Mouse (Mus musculus): Measurements from ENCODE around the gene Nos1ap. TPM values are rescaled to one million over a fixed set of nuclear protein-coding genes. Genes with fewer than 3 reads are reported as not detected.

Nos1ap gene
- polyA plus RNA-seq, 1 experiment from 2014 or later, result 7.7 TPM

- Histone ChIP-seq H3K4me3 (ENCODE audit: low read depth, low read length) (no peak overlapping the region), H3K9me3 (ENCODE audit: control insufficient read depth, low read length) (no peaks in the 10 kb centered on the region), H3K9ac (ENCODE audit: low read depth, low read length) (no peak overlapping the region), H3K27ac (replicated peaks; ENCODE audit: low read depth, low read length) (no peak overlapping the region), H3K4me2 (ENCODE audit: low read depth, low read length) (no peak overlapping the region), H3K36me3 (ENCODE audit: control insufficient read depth, insufficient read depth, low read length) (no peaks in the 10 kb centered on the region), H3K4me1 (ENCODE audit: control insufficient read depth, insufficient read depth, low read length) (no peaks in the 10 kb centered on the region), H3K27me3 (replicated peaks; ENCODE audit: control insufficient read depth, insufficient read depth, low read length) (no peaks in the 10 kb centered on the region)
- no peak for DNase-seq (ENCODE audit: low spot score)
- WGBS, result 81% methylated on average over 2 of the region's 2 CpGs
- no peak for ATAC-seq (ENCODE audit: low read depth)
Measured at GRCm38 (mm10) chr1:170373750-170374149, 215.9 kb downstream of the Nos1ap start.

- no peak for ATAC-seq (ENCODE audit: low read depth)
- H3K27ac ChIP-seq (replicated peaks; ENCODE audit: low read depth, low read length), result no peak overlapping the region
- no peaks in the 10 kb centered on the region for H3K36me3 ChIP-seq (ENCODE audit: control insufficient read depth, insufficient read depth, low read length)
- no peaks in the 10 kb centered on the region for H3K27me3 ChIP-seq (replicated peaks; ENCODE audit: control insufficient read depth, insufficient read depth, low read length)
- H3K4me1 ChIP-seq (ENCODE audit: control insufficient read depth, insufficient read depth, low read length), result no peaks in the 10 kb centered on the region
- no peak for DNase-seq (ENCODE audit: low spot score)
- 74% methylated on average over 4 of the region's 4 CpGs for WGBS
- H3K4me2 ChIP-seq (ENCODE audit: low read depth, low read length), result no peak overlapping the region
- no peaks in the 10 kb centered on the region for H3K9me3 ChIP-seq (ENCODE audit: control insufficient read depth, low read length)
- H3K4me3 ChIP-seq (ENCODE audit: low read depth, low read length), result no peak overlapping the region
- no peak overlapping the region for H3K9ac ChIP-seq (ENCODE audit: low read depth, low read length)
Measured at GRCm38 (mm10) chr1:170371191-170371792, 218.4 kb downstream of the Nos1ap start.

GRCm38 (mm10) chr1:170368864-170369263, 220.8 kb downstream of the Nos1ap start:
- Histone ChIP-seq H3K4me1 (ENCODE audit: control insufficient read depth, insufficient read depth, low read length) (no peaks in the 10 kb centered on the region), H3K4me2 (ENCODE audit: low read depth, low read length) (no peak overlapping the region), H3K9ac (ENCODE audit: low read depth, low read length) (no peak overlapping the region), H3K9me3 (ENCODE audit: control insufficient read depth, low read length) (no peaks in the 10 kb centered on the region), H3K27ac (replicated peaks; ENCODE audit: low read depth, low read length) (no peak overlapping the region), H3K27me3 (replicated peaks; ENCODE audit: control insufficient read depth, insufficient read depth, low read length) (no peaks in the 10 kb centered on the region), H3K36me3 (ENCODE audit: control insufficient read depth, insufficient read depth, low read length) (no peaks in the 10 kb centered on the region), H3K4me3 (ENCODE audit: low read depth, low read length) (no peak overlapping the region)
- DNase-seq (ENCODE audit: low spot score), result no peak
- no peak for ATAC-seq (ENCODE audit: low read depth)
- 81% methylated on average over 7 of the region's 7 CpGs for WGBS

- WGBS, result 67% methylated on average over 7 of the region's 7 CpGs
- Histone ChIP-seq H3K36me3 (ENCODE audit: control insufficient read depth, insufficient read depth, low read length) (no peaks in the 10 kb centered on the region), H3K9me3 (ENCODE audit: control insufficient read depth, low read length) (no peaks in the 10 kb centered on the region), H3K4me2 (ENCODE audit: low read depth, low read length) (no peak overlapping the region), H3K9ac (ENCODE audit: low read depth, low read length) (no peak overlapping the region), H3K4me1 (ENCODE audit: control insufficient read depth, insufficient read depth, low read length) (no peaks in the 10 kb centered on the region), H3K27ac (replicated peaks; ENCODE audit: low read depth, low read length) (no peak overlapping the region), H3K4me3 (ENCODE audit: low read depth, low read length) (no peak overlapping the region), H3K27me3 (replicated peaks; ENCODE audit: control insufficient read depth, insufficient read depth, low read length) (no peaks in the 10 kb centered on the region)
- no peak for ATAC-seq (ENCODE audit: low read depth)
- peak; percentile 28 for DNase-seq (ENCODE audit: low spot score)
Measured at GRCm38 (mm10) chr1:170366981-170367700, 222.5 kb downstream of the Nos1ap start.

GRCm38 (mm10) chr1:170363746-170364145, 225.9 kb downstream of the Nos1ap start:
- ATAC-seq (ENCODE audit: low read depth) (no peak), DNase-seq (ENCODE audit: low spot score) (no peak)
- H3K27ac ChIP-seq (replicated peaks; ENCODE audit: low read depth, low read length), result no peak overlapping the region
- H3K4me2 ChIP-seq (ENCODE audit: low read depth, low read length), result no peak overlapping the region
- H3K9me3 ChIP-seq (ENCODE audit: control insufficient read depth, low read length), result no peaks in the 10 kb centered on the region
- peaks cover 3% of the 10 kb centered on the region; the same call in 1 of the 2 replicates for H3K4me1 ChIP-seq (ENCODE audit: control insufficient read depth, insufficient read depth, low read length)
- no peak overlapping the region for H3K4me3 ChIP-seq (ENCODE audit: low read depth, low read length)
- WGBS, result 79% methylated on average over 3 of the region's 3 CpGs
- no peak overlapping the region for H3K9ac ChIP-seq (ENCODE audit: low read depth, low read length)
- no peaks in the 10 kb centered on the region for H3K27me3 ChIP-seq (replicated peaks; ENCODE audit: control insufficient read depth, insufficient read depth, low read length)
- no peaks in the 10 kb centered on the region for H3K36me3 ChIP-seq (ENCODE audit: control insufficient read depth, insufficient read depth, low read length)

- DNase-seq (ENCODE audit: low spot score) (no peak), ATAC-seq (ENCODE audit: low read depth) (no peak)
- WGBS, result 46% methylated on average over 8 of the region's 10 CpGs
- Histone ChIP-seq H3K4me2 (ENCODE audit: low read depth, low read length) (no peak overlapping the region), H3K9me3 (ENCODE audit: control insufficient read depth, low read length) (no peaks in the 10 kb centered on the region), H3K9ac (ENCODE audit: low read depth, low read length) (no peak overlapping the region), H3K27me3 (replicated peaks; ENCODE audit: control insufficient read depth, insufficient read depth, low read length) (no peaks in the 10 kb centered on the region), H3K27ac (replicated peaks; ENCODE audit: low read depth, low read length) (no peak overlapping the region), H3K4me1 (ENCODE audit: control insufficient read depth, insufficient read depth, low read length) (peaks cover 3% of the 10 kb centered on the region; the same call in 1 of the 2 replicates), H3K4me3 (ENCODE audit: low read depth, low read length) (no peak overlapping the region), H3K36me3 (ENCODE audit: control insufficient read depth, insufficient read depth, low read length) (no peaks in the 10 kb centered on the region)
Measured at GRCm38 (mm10) chr1:170360183-170360915, 229.3 kb downstream of the Nos1ap start.

- Histone ChIP-seq H3K4me3 (ENCODE audit: low read depth, low read length) (no peak overlapping the region), H3K9ac (ENCODE audit: low read depth, low read length) (no peak overlapping the region), H3K4me1 (ENCODE audit: control insufficient read depth, insufficient read depth, low read length) (no peaks in the 10 kb centered on the region), H3K27me3 (replicated peaks; ENCODE audit: control insufficient read depth, insufficient read depth, low read length) (no peaks in the 10 kb centered on the region), H3K9me3 (ENCODE audit: control insufficient read depth, low read length) (no peaks in the 10 kb centered on the region), H3K4me2 (ENCODE audit: low read depth, low read length) (no peak overlapping the region), H3K27ac (replicated peaks; ENCODE audit: low read depth, low read length) (no peak overlapping the region), H3K36me3 (ENCODE audit: control insufficient read depth, insufficient read depth, low read length) (no peaks in the 10 kb centered on the region)
- DNase-seq (ENCODE audit: low spot score), result no peak
- 70% methylated on average over 3 of the region's 3 CpGs for WGBS
- ATAC-seq (ENCODE audit: low read depth), result no peak
Measured at GRCm38 (mm10) chr1:170353335-170353734, 236.3 kb downstream of the Nos1ap start.

- Histone ChIP-seq H3K36me3 (ENCODE audit: control insufficient read depth, insufficient read depth, low read length) (no peaks in the 10 kb centered on the region), H3K27me3 (replicated peaks; ENCODE audit: control insufficient read depth, insufficient read depth, low read length) (no peaks in the 10 kb centered on the region), H3K4me3 (ENCODE audit: low read depth, low read length) (no peak overlapping the region), H3K4me2 (ENCODE audit: low read depth, low read length) (no peak overlapping the region), H3K27ac (replicated peaks; ENCODE audit: low read depth, low read length) (no peak overlapping the region), H3K9me3 (ENCODE audit: control insufficient read depth, low read length) (no peaks in the 10 kb centered on the region), H3K4me1 (ENCODE audit: control insufficient read depth, insufficient read depth, low read length) (no peaks in the 10 kb centered on the region), H3K9ac (ENCODE audit: low read depth, low read length) (no peak overlapping the region)
- ATAC-seq (ENCODE audit: low read depth), result no peak
- no peak for DNase-seq (ENCODE audit: low spot score)
Measured at GRCm38 (mm10) chr1:170351080-170351479, 238.6 kb downstream of the Nos1ap start.
